Mouse (Mus musculus) heart, adult 18-20 months (tissue): ENCODE data around the gene Colgalt1. TPM values are rescaled to one million over a fixed set of nuclear protein-coding genes. Genes with fewer than 3 reads are reported as not detected.

Experiments
- DNase-seq, 2 experiments: peaks; one replicate each; pipeline ENCODE4 v3.0.0; 2021 to 2022; ENCODE audit warnings: mixed read lengths in 1 of 2
- total RNA-seq, 2 experiments: library from RNA; stranded (reverse); gene quantifications; 2 replicates each; pipeline ENCODE4 v1.2.3; 2021

The Colgalt1 gene
- total RNA-seq, 2 experiments from 2014 or later = 41.6 to 42.4 TPM

GRCm38 (mm10) chr8:71591017-71591416 lies 19.8 kb upstream of the Colgalt1 start:
- no peak for DNase-seq

DNA sequence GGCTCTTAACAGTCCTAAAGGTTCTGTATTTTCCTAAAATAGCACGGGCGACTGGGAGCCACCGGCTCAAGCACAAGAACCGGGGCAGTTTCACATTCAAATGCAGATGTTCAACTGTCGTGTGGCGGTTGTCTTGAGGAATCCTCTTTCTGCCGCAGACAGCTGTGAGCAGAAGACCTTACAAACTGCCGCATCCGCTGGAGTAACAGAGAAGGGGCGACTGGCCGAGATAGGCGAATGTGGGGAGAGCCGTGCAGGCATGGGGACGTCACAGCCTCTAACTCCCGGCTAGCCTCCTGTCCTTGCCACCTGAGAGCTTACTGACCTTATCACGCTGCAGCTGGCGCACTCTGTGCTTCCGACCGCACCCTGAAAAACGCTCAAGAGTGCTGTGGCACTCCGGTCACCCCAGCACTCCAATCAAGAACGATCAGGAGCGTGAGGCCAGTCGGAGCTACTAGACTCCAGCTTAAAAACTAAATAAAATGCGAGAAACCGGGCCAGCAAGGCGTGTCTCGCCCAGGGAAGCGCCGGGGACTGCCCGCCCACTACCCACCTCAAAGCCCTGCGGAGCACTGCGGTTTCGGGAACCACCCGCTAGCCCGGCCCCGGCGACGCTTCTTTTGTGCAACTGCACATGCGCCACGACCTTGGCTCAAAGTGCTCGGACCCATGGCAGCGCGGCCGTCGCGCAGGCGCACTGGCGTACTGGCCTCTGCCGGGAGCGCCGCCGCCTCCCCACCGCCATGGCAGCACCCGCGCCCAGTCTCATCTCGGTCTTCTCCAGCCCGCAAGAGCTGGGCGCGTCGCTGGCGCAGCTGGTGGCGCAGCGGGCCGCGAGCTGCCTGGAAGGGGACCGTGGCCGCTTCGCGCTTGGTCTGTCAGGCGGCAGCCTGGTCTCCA lies 19.1 kb upstream of the Colgalt1 start, which contains the start of gene Pgls:
TSS of gene Pgls (plus strand) at position 706 of the 903 bp plus-strand sequence.
- peak; percentile 96 to 97 for DNase-seq

GRCm38 (mm10) chr8:71592374-71593170 lies 18.2 kb upstream of the Colgalt1 start:
- peak; percentile 85 for DNase-seq

GRCm38 (mm10) chr8:71593556-71594323 lies 17.1 kb upstream of the Colgalt1 start:
- DNase-seq = no peak

- no peak for DNase-seq
Observed at GRCm38 (mm10) chr8:71594324-71594722, 16.5 kb upstream of the Colgalt1 start.

DNA sequence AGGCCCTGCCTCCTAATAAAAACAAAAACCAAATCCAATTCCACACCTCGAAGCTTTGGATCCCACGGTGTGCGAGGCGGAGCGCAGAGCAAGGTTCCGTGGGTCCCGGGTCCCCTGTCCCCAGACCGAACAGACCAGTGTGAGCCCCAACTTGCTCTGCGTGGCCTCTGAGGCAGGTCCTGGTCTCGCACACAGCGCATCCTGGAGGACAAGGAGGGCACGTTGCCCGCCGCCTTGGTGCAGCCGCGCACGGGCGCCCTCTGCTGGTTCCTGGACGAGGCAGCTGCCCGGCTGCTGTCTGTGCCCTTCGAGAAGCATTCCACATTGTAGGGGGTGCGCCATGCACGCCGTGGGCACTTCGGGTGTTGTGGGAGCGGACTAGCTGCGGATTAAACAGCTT lies 14.9 kb upstream of the Colgalt1 start:
- DNase-seq = peak; percentile 88 to 91

GRCm38 (mm10) chr8:71596384-71596783 lies 14.4 kb upstream of the Colgalt1 start:
- no peak for DNase-seq

- peak in 1 of 2 experiments; percentile 32 for DNase-seq
Observed at GRCm38 (mm10) chr8:71596798-71597197, 14.0 kb upstream of the Colgalt1 start.

DNA sequence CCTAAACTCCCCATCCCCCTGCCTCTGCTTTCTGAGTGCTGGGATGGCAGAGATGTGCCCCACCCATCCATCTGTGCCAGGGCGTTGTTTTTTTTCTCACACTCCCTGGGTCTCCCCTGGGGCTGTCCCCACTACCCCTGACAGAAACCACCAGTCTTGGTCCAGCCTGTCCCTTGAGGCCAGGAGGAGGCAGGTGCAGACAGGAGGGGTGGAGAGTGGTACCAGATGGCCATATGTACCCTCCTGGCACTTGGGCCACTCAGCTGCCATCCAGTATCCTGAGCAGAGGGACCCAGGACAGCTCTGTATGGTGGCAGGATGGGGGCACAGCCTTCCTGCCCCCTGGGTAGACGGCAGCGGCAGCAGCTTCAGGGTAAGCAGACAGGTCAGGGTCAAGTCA lies 13.3 kb upstream of the Colgalt1 start, which contains the start of gene Fam129c:
TSS of gene Fam129c (plus strand) at position 198 of the 400 bp plus-strand sequence.
- no peak for DNase-seq

DNA sequence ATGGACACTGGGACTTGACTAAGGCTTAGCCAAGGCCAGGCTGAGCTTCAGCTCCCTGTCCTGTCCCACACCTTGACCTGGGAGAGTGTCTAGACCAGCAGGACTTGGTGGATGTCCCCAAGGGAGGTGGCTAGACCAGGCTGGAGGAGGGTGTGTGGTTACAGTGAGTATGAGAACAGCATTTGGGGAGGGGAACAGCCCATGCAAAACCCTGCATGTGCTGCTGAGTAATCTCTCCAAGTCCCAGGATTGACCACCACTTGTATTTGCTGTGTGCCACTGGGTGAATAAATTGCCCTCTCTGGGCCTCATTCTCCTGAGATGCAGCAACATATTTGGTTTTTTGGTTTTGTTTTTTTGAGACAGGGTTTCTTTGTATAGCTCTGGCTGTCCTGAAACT lies 12.4 kb upstream of the Colgalt1 start:
- no peak for DNase-seq

DNA sequence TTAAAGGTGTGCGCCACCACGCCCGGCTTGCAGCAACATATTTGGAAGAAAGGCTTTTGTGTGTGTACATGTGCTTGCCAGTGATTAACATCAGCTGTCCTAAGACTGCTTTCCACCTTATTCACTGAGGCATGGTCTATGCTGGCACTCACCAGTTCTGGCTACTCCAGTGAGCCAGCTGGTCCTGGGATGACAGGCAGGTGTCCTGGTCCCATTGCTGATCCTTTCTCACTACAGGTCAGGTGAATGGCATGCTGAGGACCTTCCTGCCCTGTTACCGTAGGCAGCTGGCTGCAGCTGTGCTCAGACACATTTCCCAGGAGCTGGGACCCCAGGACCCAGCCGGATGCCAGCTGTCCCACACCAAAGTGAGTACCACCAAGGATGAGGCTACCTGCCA lies 12.0 kb upstream of the Colgalt1 start:
- DNase-seq = no peak

DNA sequence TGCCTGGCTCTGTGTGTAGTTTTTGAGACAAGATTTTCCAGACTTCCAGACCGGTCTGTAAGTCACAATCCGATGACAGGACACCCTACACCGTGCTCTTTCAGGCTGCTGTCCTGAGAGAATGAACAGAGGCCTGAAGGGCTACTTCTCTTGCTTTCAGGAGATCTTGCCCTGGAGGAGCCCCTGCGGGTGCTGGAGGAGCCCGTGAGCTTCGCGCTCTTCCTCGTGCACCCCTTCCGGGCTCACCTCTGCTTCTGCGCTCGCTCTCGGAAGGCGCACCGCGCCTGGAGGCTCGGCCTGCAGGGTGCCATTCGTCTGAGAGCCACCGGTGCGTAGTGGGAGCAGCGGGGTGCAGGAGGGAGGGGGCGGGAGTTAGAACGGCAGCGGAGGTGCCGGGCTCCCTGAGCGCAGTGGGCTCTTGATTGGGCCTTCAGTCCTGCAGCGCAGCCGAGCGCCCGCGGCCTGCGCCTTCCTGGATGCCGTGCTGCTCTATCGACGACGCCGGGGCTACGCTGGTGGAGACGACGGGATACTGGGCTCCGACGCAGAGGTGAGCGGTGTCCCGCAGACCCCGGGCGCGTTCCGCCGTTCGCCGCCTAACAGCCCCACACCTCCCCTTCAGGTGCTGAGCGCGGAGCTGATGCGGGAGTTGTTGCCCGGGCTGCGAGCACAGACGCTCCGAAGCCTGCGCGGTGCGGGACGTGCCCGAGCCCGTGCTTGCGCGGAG lies 8.7 kb upstream of the Colgalt1 start:
- no peak for DNase-seq

DNA sequence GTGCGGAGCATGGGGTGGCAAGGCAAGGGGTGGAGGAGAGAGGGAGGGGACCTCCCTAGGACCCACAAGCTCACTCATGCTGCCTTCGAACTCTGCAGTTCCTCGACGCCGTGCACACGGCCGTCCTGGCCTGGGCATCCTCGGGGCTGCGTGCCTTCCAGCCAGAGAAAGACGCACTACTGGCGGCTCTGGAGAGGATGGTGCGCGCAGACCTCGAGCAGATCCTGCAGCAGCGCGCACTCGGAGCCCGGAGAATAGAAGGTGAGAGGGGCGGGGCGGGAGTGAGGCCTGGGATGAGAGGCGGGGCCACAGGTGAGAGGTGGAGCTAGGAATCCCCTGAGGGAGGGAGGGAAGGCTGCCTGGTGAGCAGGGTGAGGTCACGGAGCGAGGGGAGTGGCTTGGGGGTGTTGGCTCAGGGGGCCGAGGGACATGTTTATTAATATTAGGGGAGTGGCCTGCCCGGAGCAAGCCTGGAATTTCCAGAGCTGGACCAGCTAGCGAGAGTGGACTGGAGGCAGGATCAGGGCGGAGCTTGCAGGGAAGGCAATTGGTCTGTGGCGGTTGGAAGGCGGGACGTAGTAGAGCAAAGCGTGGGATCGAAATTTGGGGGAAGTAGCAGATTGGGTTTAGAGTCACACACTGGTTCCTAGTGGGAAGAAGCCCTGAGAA lies 8.0 kb upstream of the Colgalt1 start:
- peak; percentile 78 to 87 for DNase-seq

- no peak for DNase-seq
Observed at GRCm38 (mm10) chr8:71604021-71604420, 6.8 kb upstream of the Colgalt1 start.

- DNase-seq = no peak
Observed at GRCm38 (mm10) chr8:71612141-71612540, 1.3 kb downstream of the Colgalt1 start.

DNA sequence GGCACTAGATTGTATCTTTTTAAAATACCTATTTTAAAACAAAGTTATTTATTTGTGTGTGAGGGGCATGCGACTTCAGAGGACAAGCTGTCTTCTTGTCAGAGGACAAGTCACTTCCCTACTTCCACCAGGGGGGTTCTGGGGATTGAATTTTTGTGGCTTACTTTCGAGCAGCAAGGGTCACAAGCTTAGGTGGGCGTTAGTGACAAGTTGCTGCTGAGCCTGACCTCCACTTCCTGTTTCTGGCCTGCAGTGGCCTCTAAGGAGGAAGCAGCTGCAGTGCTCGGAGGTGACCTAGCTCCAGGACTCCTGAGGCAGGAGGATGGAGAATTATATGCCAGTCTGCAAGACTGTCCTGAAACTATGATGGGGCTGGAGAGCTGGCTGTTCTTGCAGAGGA lies 2.6 kb downstream of the Colgalt1 start:
- peak in 1 of 2 experiments; percentile 35 for DNase-seq

GRCm38 (mm10) chr8:71619786-71620185 lies 9.0 kb downstream of the Colgalt1 start:
- DNase-seq = no peak

DNA sequence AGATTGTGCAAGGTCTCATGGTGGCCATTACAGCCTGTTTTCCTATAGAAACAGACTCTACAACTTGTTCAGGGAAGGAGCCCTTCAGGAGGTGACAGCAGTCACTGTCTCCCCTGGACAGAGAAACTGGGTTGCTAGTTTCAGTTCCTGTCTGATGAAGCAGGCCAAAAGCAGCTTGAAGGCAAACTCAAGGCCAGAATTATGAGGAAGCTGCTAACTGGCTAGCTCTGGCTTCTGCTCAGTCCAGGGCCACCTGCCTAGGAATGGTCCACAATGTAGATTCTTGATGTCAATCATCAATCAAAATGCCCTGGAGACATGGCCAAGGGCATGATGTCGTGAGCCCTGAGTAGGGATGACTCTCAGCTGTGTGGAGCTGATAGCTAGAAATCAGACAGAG lies 14.3 kb downstream of the Colgalt1 start:
- peak in 1 of 2 experiments; percentile 42 for DNase-seq

- no peak for DNase-seq
Observed at GRCm38 (mm10) chr8:71626753-71627152, 16.0 kb downstream of the Colgalt1 start.

- peak in 1 of 2 experiments; percentile 49 for DNase-seq
Observed at GRCm38 (mm10) chr8:71627265-71628099, 16.7 kb downstream of the Colgalt1 start.
